Comparison of ENCODE assay signal across 9 mouse cellular contexts in genomic region chr8:122574667-122575251, GRCm38 (mm10). TPM values are rescaled to one million over a fixed set of nuclear protein-coding genes. Genes with fewer than 3 reads are reported as not detected.
DNase-seq lines count a peak whose midpoint lies in the region; ATAC-seq and TF ChIP-seq lines count a peak whose summit lies in the region.
"Had no signal": no experiment of that assay in that cellular context is flagged by ENCODE, and none has a peak within 500 bp of the region (broad histone marks: within the 10 kb centered on the region; RNA-seq: fewer than 3 reads in every experiment).

No protein-coding gene starts in this region.

- H3K4me1 ChIP-seq in embryonic facial prominence, embryonic 10.5 days: peaks cover 76% of the 10 kb centered on the region
- H3K4me1 ChIP-seq in kidney, postnatal 0 days (replicated peaks; ENCODE audit: insufficient read depth, low read length): peaks cover 25% of the 10 kb centered on the region
- peaks cover 32% of the 10 kb centered on the region for H3K4me1 ChIP-seq in neural tube, embryonic 15.5 days

- no peaks in the 10 kb centered on the region for H3K27me3 ChIP-seq in embryonic facial prominence, embryonic 10.5 days (replicated peaks; ENCODE audit: low read depth, poor library complexity, severe bottlenecking)
- H3K27me3 ChIP-seq in kidney, postnatal 0 days (ENCODE audit: insufficient read depth, low read length): no peaks in the 10 kb centered on the region
- no peaks in the 10 kb centered on the region for H3K27me3 ChIP-seq in neural tube, embryonic 15.5 days (replicated peaks)

- 55% methylated on average over 10 of the region's 10 CpGs for WGBS in embryonic facial prominence, embryonic 10.5 days
- WGBS in kidney, postnatal 0 days: 24% methylated on average over 10 of the region's 10 CpGs
- 47% methylated on average over 10 of the region's 10 CpGs for WGBS in neural tube, embryonic 15.5 days

- no peaks in the 10 kb centered on the region for H3K9me3 ChIP-seq in embryonic facial prominence, embryonic 10.5 days
- no peaks in the 10 kb centered on the region for H3K9me3 ChIP-seq in kidney, postnatal 0 days (replicated peaks; ENCODE audit: low read length)
- no peaks in the 10 kb centered on the region for H3K9me3 ChIP-seq in neural tube, embryonic 15.5 days (replicated peaks)

- peak overlapping the region; percentile 72; the same call in 1 of the 2 replicates for H3K4me3 ChIP-seq in embryonic facial prominence, embryonic 10.5 days
- H3K4me3 ChIP-seq in kidney, postnatal 0 days (replicated peaks; ENCODE audit: low read depth, low read length): no peak overlapping the region
- H3K4me3 ChIP-seq in neural tube, embryonic 15.5 days (replicated peaks): no peak overlapping the region

- no peak overlapping the region for H3K27ac ChIP-seq in embryonic facial prominence, embryonic 10.5 days (replicated peaks)
- H3K27ac ChIP-seq in kidney, postnatal 0 days: peak overlapping the region; percentile 83
- H3K27ac ChIP-seq in neural tube, embryonic 15.5 days (replicated peaks): no peak overlapping the region

- TF ChIP-seq CTCF in kidney, postnatal 0 days (IDR thresholded peaks at IDR 0.05; ENCODE audit: low read depth): no peak

- peaks cover 56% of the 10 kb centered on the region for H3K36me3 ChIP-seq in embryonic facial prominence, embryonic 10.5 days (replicated peaks)
- H3K36me3 ChIP-seq in kidney, postnatal 0 days (ENCODE audit: insufficient read depth, low read length): peaks cover 26% of the 10 kb centered on the region
- peaks cover 16% of the 10 kb centered on the region for H3K36me3 ChIP-seq in neural tube, embryonic 15.5 days

- H3K9ac ChIP-seq in kidney, postnatal 0 days (ENCODE audit: low read depth, low read length): no peak overlapping the region
- no peak overlapping the region for H3K9ac ChIP-seq in neural tube, embryonic 15.5 days (replicated peaks)

- peak overlapping the region; percentile 89 for H3K4me2 ChIP-seq in kidney, postnatal 0 days (ENCODE audit: low read length)
- H3K4me2 ChIP-seq in neural tube, embryonic 15.5 days: peak overlapping the region; percentile 72

- ATAC-seq in kidney, postnatal 0 days (replicated peaks; ENCODE audit: low FRiP score, low read depth): peak; percentile 15; the same call in 1 of the 2 replicates
- no peak for ATAC-seq in neural tube, embryonic 15.5 days (ENCODE audit: low FRiP score)
- ATAC-seq in cerebellum, adult (ENCODE audit: insufficient number of reproducible peaks, low FRiP score, low TSS enrichment): no peak
- ATAC-seq in megakaryocyte-erythroid progenitor cell, adult 5-6 weeks (replicated peaks; ENCODE audit: low FRiP score, low TSS enrichment, poor library complexity, severe bottlenecking): no peak

- peak; percentile 34 for DNase-seq in kidney, adult 18-20 months
- DNase-seq in kidney, postnatal 10 days: no peak
- DNase-seq in embryonic facial prominence, embryonic 10.5 days (ENCODE audit: low spot score): no peak
- no peak for DNase-seq in kidney, postnatal 0 days (ENCODE audit: low spot score)
- DNase-seq in adrenal gland, postnatal 36 days: no peak
- DNase-seq: adrenal gland, postnatal 14 days had no signal

RNA-seq across cellular contexts. Expression of gene Aprt, which starts 1.9 kb away (rescaled TPM):
- polyA plus RNA-seq in embryonic facial prominence, embryonic 10.5 days (2016; fragmentation: Nextera tagmentation; extraction: Ambion mirVana): 296 and 300 TPM in 2 replicates
- 354 and 392 TPM in 2 replicates for polyA plus RNA-seq in kidney, postnatal 0 days (2015; fragmentation: Nextera tagmentation; extraction: Ambion mirVana)
- 189 and 207 TPM in 2 replicates for polyA plus RNA-seq in neural tube, embryonic 15.5 days (2015; fragmentation: Nextera tagmentation; extraction: Ambion mirVana)
- 10 to 100 TPM; 72.4 to 87.2 TPM for total RNA-seq in adrenal gland, postnatal 36 days (2021)
- 228 and 254 TPM in 2 replicates for total RNA-seq in megakaryocyte-erythroid progenitor cell, adult 5-6 weeks (2014; fragmentation: Nextera tagmentation)
- 55.1 and 106 TPM in 2 replicates for total RNA-seq in megakaryocyte-erythroid progenitor cell, adult 5-6 weeks (2017)

RNA-seq across cellular contexts. Expression of gene Cdt1, which starts 6.9 kb away (rescaled TPM):
- polyA plus RNA-seq in embryonic facial prominence, embryonic 10.5 days (2016; fragmentation: Nextera tagmentation; extraction: Ambion mirVana): 70.0 and 76.4 TPM in 2 replicates
- 21.2 and 24.7 TPM in 2 replicates for polyA plus RNA-seq in kidney, postnatal 0 days (2015; fragmentation: Nextera tagmentation; extraction: Ambion mirVana)
- 6.8 and 15.4 TPM in 2 replicates for polyA plus RNA-seq in neural tube, embryonic 15.5 days (2015; fragmentation: Nextera tagmentation; extraction: Ambion mirVana)
- total RNA-seq in adrenal gland, postnatal 36 days (2021): 1 to 10 TPM; 8.7 to 9.1 TPM
- total RNA-seq in megakaryocyte-erythroid progenitor cell, adult 5-6 weeks (2014; fragmentation: Nextera tagmentation): 133 and 150 TPM in 2 replicates
- total RNA-seq in megakaryocyte-erythroid progenitor cell, adult 5-6 weeks (2017): 34.5 and 70.6 TPM in 2 replicates

RNA-seq across cellular contexts. Expression of gene Piezo1, which starts 23.6 kb away (rescaled TPM):
- 8.5 and 9.0 TPM in 2 replicates for polyA plus RNA-seq in embryonic facial prominence, embryonic 10.5 days (2016; fragmentation: Nextera tagmentation; extraction: Ambion mirVana)
- polyA plus RNA-seq in kidney, postnatal 0 days (2015; fragmentation: Nextera tagmentation; extraction: Ambion mirVana): 12.5 and 14.9 TPM in 2 replicates
- polyA plus RNA-seq in neural tube, embryonic 15.5 days (2015; fragmentation: Nextera tagmentation; extraction: Ambion mirVana): 2.1 and 5.1 TPM in 2 replicates
- 10 to 100 TPM; 19.5 to 24.7 TPM for total RNA-seq in adrenal gland, postnatal 36 days (2021)
- 84.0 and 93.5 TPM in 2 replicates for total RNA-seq in megakaryocyte-erythroid progenitor cell, adult 5-6 weeks (2014; fragmentation: Nextera tagmentation)
- total RNA-seq in megakaryocyte-erythroid progenitor cell, adult 5-6 weeks (2017): 31.1 and 31.5 TPM in 2 replicates

RNA-seq across cellular contexts. Expression of gene Galns, which starts 36.5 kb away (rescaled TPM):
- polyA plus RNA-seq in embryonic facial prominence, embryonic 10.5 days (2016; fragmentation: Nextera tagmentation; extraction: Ambion mirVana): 4.6 and 5.2 TPM in 2 replicates
- 19.4 and 23.3 TPM in 2 replicates for polyA plus RNA-seq in kidney, postnatal 0 days (2015; fragmentation: Nextera tagmentation; extraction: Ambion mirVana)
- polyA plus RNA-seq in neural tube, embryonic 15.5 days (2015; fragmentation: Nextera tagmentation; extraction: Ambion mirVana): 6.7 and 9.5 TPM in 2 replicates
- 1 to 10 TPM; 6.0 to 6.8 TPM for total RNA-seq in adrenal gland, postnatal 36 days (2021)
- 21.7 and 31.5 TPM in 2 replicates for total RNA-seq in megakaryocyte-erythroid progenitor cell, adult 5-6 weeks (2014; fragmentation: Nextera tagmentation)
- total RNA-seq in megakaryocyte-erythroid progenitor cell, adult 5-6 weeks (2017): 3.8 and 8.2 TPM in 2 replicates

RNA-seq across cellular contexts. Expression of gene Trappc2l, which starts 36.7 kb away (rescaled TPM):
- 49.6 and 54.9 TPM in 2 replicates for polyA plus RNA-seq in embryonic facial prominence, embryonic 10.5 days (2016; fragmentation: Nextera tagmentation; extraction: Ambion mirVana)
- 64.5 and 73.3 TPM in 2 replicates for polyA plus RNA-seq in kidney, postnatal 0 days (2015; fragmentation: Nextera tagmentation; extraction: Ambion mirVana)
- polyA plus RNA-seq in neural tube, embryonic 15.5 days (2015; fragmentation: Nextera tagmentation; extraction: Ambion mirVana): 103 and 113 TPM in 2 replicates
- total RNA-seq in adrenal gland, postnatal 36 days (2021): 10 to 100 TPM; 49.9 to 64.4 TPM
- 24.4 and 27.7 TPM in 2 replicates for total RNA-seq in megakaryocyte-erythroid progenitor cell, adult 5-6 weeks (2014; fragmentation: Nextera tagmentation)
- total RNA-seq in megakaryocyte-erythroid progenitor cell, adult 5-6 weeks (2017): 10.2 and 19.6 TPM in 2 replicates
